Mouse (Mus musculus): ENCODE data around the gene Il31ra.

GRCm38 (mm10) chr13:112553304-112553703 is 40.9 kb downstream of the Il31ra start:
- TF ChIP-seq POLR2A (IDR thresholded peaks at IDR 0.05; ENCODE audit: low read depth, low read length) (no peak), CTCF (IDR thresholded peaks at IDR 0.05; ENCODE audit: extremely low read depth, insufficient read length, insufficient replicate concordance, low read depth, low read length) (no peak)
